Mouse (Mus musculus) urinary bladder, postnatal 36 days (tissue): ENCODE measurements around the gene Itga1.

Experiments used
- DNase-seq, 2 experiments: peaks; one replicate each; pipeline ENCODE4 v3.0.0; 2022; ENCODE audit warnings: low spot score in 2 of 2, mixed read lengths in 1 of 2

Itga1 gene

GRCm38 (mm10) chr13:115098227-115098626, 3.5 kb downstream of the Itga1 start:
- DNase-seq: no peak

- DNase-seq: no peak
Observed at GRCm38 (mm10) chr13:115096965-115097364, 4.8 kb downstream of the Itga1 start.

- no peak for DNase-seq
Observed at GRCm38 (mm10) chr13:115096216-115096615, 5.5 kb downstream of the Itga1 start.

GRCm38 (mm10) chr13:115095392-115095791, 6.4 kb downstream of the Itga1 start:
- no peak for DNase-seq

GRCm38 (mm10) chr13:115091511-115091910, 10.3 kb downstream of the Itga1 start:
- no peak for DNase-seq

- DNase-seq: no peak
Observed at GRCm38 (mm10) chr13:115090977-115091445, 10.8 kb downstream of the Itga1 start.

GRCm38 (mm10) chr13:115090069-115090976, 11.4 kb downstream of the Itga1 start, which contains the start of gene Pelo:
Pelo (minus strand) TSS chr13:115090186.
- peak; percentile 94 to 96 for DNase-seq

- DNase-seq: peak in 1 of 2 experiments; percentile 21
Observed at GRCm38 (mm10) chr13:115089395-115090025, 12.3 kb downstream of the Itga1 start.

- DNase-seq: no peak
Observed at GRCm38 (mm10) chr13:115089020-115089394, 12.8 kb downstream of the Itga1 start.

- DNase-seq: no peak
Observed at GRCm38 (mm10) chr13:115085974-115086373, 15.8 kb downstream of the Itga1 start.

- DNase-seq: no peak
Observed at GRCm38 (mm10) chr13:115082339-115082738, 19.4 kb downstream of the Itga1 start.

- DNase-seq: no peak
Observed at GRCm38 (mm10) chr13:115079996-115080585, 21.7 kb downstream of the Itga1 start.

GRCm38 (mm10) chr13:115078997-115079685, 22.6 kb downstream of the Itga1 start:
- no peak for DNase-seq

GRCm38 (mm10) chr13:115077346-115078134, 24.2 kb downstream of the Itga1 start:
- no peak for DNase-seq

- DNase-seq: no peak
Observed at GRCm38 (mm10) chr13:115072386-115072785, 29.4 kb downstream of the Itga1 start.

- DNase-seq: no peak
Observed at GRCm38 (mm10) chr13:115071431-115071830, 30.3 kb downstream of the Itga1 start.

- DNase-seq: no peak
Observed at GRCm38 (mm10) chr13:115067968-115068330, 33.8 kb downstream of the Itga1 start.

- no peak for DNase-seq
Observed at GRCm38 (mm10) chr13:115067324-115067967, 34.3 kb downstream of the Itga1 start.

GRCm38 (mm10) chr13:115057555-115057954, 44.2 kb downstream of the Itga1 start:
- DNase-seq: no peak

GRCm38 (mm10) chr13:115054783-115055182, 47.0 kb downstream of the Itga1 start:
- DNase-seq: no peak

- no peak for DNase-seq
Observed at GRCm38 (mm10) chr13:115052568-115052967, 49.2 kb downstream of the Itga1 start.
